ENCODE assay signal across 23 mouse cellular contexts in genomic region chr6:91240537-91240936, GRCm38 (mm10). TPM values are rescaled to one million over a fixed set of nuclear protein-coding genes. Genes with fewer than 3 reads are reported as not detected.
DNase-seq lines count a peak whose midpoint lies in the region; ATAC-seq and TF ChIP-seq lines count a peak whose summit lies in the region.
"Had no signal": no experiment of that assay in that cellular context is flagged by ENCODE, and none has a peak within 500 bp of the region (broad histone marks: within the 10 kb centered on the region; RNA-seq: fewer than 3 reads in every experiment).

No protein-coding gene starts in this region.

- intact Hi-C loops in heart, postnatal 10 days (cut with DNase I), result no loop called here

- no peaks in the 10 kb centered on the region for H3K36me3 ChIP-seq in heart, embryonic 10.5 days
- no peaks in the 10 kb centered on the region for H3K36me3 ChIP-seq in midbrain, embryonic 13.5 days
- H3K36me3 ChIP-seq in midbrain, postnatal 0 days (ENCODE audit: insufficient read depth, low read length), result no peaks in the 10 kb centered on the region
- H3K36me3 ChIP-seq: forebrain, embryonic 12.5 days; liver, embryonic 12.5 days; lung, embryonic 15.5 days; neural tube, embryonic 12.5 days had no signal

- peak; percentile 27 to 37 for DNase-seq in heart, postnatal 10 days
- no peak for DNase-seq in heart, embryonic 10.5 days (ENCODE audit: low spot score)
- no peak for DNase-seq in midbrain, postnatal 0 days (ENCODE audit: low spot score)
- DNase-seq in lung, postnatal 10 days, result peak; percentile 52
- DNase-seq in retina, postnatal 1 day, result no peak
- DNase-seq in left cerebral cortex, adult 8-10 months (ENCODE audit: low spot score in 2 of 2), result no peak
- DNase-seq: adrenal gland, postnatal 10 days; embryo, embryonic 11 days; gastrocnemius, postnatal 14 days; heart, postnatal 36 days; kidney, postnatal 36 days; layer of hippocampus, adult 9-11 months; right cerebral cortex, adult 18-20 months had no signal

- H3K27me3 ChIP-seq in heart, embryonic 10.5 days (ENCODE audit: insufficient read depth, poor library complexity, severe bottlenecking), result peaks cover 59% of the 10 kb centered on the region
- H3K27me3 ChIP-seq in midbrain, embryonic 13.5 days, result peaks cover 7% of the 10 kb centered on the region; the same call in 1 of the 2 replicates
- no peaks in the 10 kb centered on the region for H3K27me3 ChIP-seq in midbrain, postnatal 0 days (ENCODE audit: insufficient read depth, low read length)
- H3K27me3 ChIP-seq: forebrain, embryonic 12.5 days; lung, embryonic 15.5 days; neural tube, embryonic 12.5 days had no signal

- WGBS in heart, embryonic 10.5 days, result 55% methylated on average over 2 of the region's 2 CpGs
- 69% methylated on average over 2 of the region's 2 CpGs for WGBS in midbrain, embryonic 13.5 days
- WGBS in midbrain, postnatal 0 days, result 50% methylated on average over 2 of the region's 2 CpGs

- H3K4me1 ChIP-seq in heart, embryonic 10.5 days, result peaks cover 14% of the 10 kb centered on the region
- peaks cover 16% of the 10 kb centered on the region for H3K4me1 ChIP-seq in midbrain, embryonic 13.5 days (replicated peaks)
- H3K4me1 ChIP-seq in midbrain, postnatal 0 days (ENCODE audit: insufficient read depth, low read length), result no peaks in the 10 kb centered on the region
- H3K4me1 ChIP-seq: lung, embryonic 15.5 days had no signal

- no peak overlapping the region for H3K9ac ChIP-seq in midbrain, embryonic 13.5 days (replicated peaks)
- H3K9ac ChIP-seq in midbrain, postnatal 0 days (replicated peaks; ENCODE audit: low read length, poor library complexity, severe bottlenecking), result no peak overlapping the region
- H3K9ac ChIP-seq: forebrain, embryonic 12.5 days; heart, embryonic 13.5 days; limb, embryonic 12.5 days; liver, embryonic 12.5 days; lung, embryonic 15.5 days; neural tube, embryonic 12.5 days had no signal

- no peak for TF ChIP-seq CTCF in midbrain, postnatal 0 days (IDR thresholded peaks at IDR 0.05)

- H3K4me3 ChIP-seq in heart, embryonic 10.5 days, result no peak overlapping the region
- H3K4me3 ChIP-seq in midbrain, embryonic 13.5 days (replicated peaks), result no peak overlapping the region
- H3K4me3 ChIP-seq in midbrain, postnatal 0 days (ENCODE audit: low read depth, low read length), result no peak overlapping the region
- H3K4me3 ChIP-seq: forebrain, embryonic 12.5 days; heart, embryonic 13.5 days; limb, embryonic 12.5 days; liver, embryonic 12.5 days; lung, embryonic 15.5 days; neural tube, embryonic 12.5 days had no signal

- no peak overlapping the region for H3K4me2 ChIP-seq in midbrain, embryonic 13.5 days (replicated peaks)
- no peak overlapping the region for H3K4me2 ChIP-seq in midbrain, postnatal 0 days (ENCODE audit: low read depth, low read length, poor library complexity, severe bottlenecking)
- H3K4me2 ChIP-seq: forebrain, embryonic 12.5 days; heart, embryonic 13.5 days; limb, embryonic 12.5 days; liver, embryonic 12.5 days; lung, embryonic 15.5 days; neural tube, embryonic 12.5 days had no signal

- ATAC-seq in midbrain, embryonic 13.5 days, result no peak
- ATAC-seq in midbrain, postnatal 0 days (ENCODE audit: low FRiP score), result no peak
- ATAC-seq: inflammation-experienced regulatory T-cells, adult 6 months; liver, embryonic 12.5 days had no signal

- no peak overlapping the region for H3K27ac ChIP-seq in heart, embryonic 10.5 days
- 0 out of 2 replicates have a peak overlapping the region, but pooled peaks have one; percentile 5 for H3K27ac ChIP-seq in midbrain, embryonic 13.5 days
- no peak overlapping the region for H3K27ac ChIP-seq in midbrain, postnatal 0 days (ENCODE audit: low read depth, low read length)
- H3K27ac ChIP-seq: forebrain, embryonic 12.5 days; heart, embryonic 13.5 days; limb, embryonic 12.5 days; liver, embryonic 12.5 days; lung, embryonic 15.5 days; neural tube, embryonic 12.5 days had no signal

- no peaks in the 10 kb centered on the region for H3K9me3 ChIP-seq in heart, embryonic 10.5 days
- no peaks in the 10 kb centered on the region for H3K9me3 ChIP-seq in midbrain, embryonic 13.5 days
- H3K9me3 ChIP-seq in midbrain, postnatal 0 days (ENCODE audit: low read length), result no peaks in the 10 kb centered on the region
- H3K9me3 ChIP-seq: forebrain, embryonic 12.5 days; heart, embryonic 13.5 days; limb, embryonic 12.5 days; liver, embryonic 12.5 days; lung, embryonic 15.5 days; neural tube, embryonic 12.5 days had no signal

RNA-seq across cellular contexts. Expression of gene Fbln2, which starts 28.3 kb away (rescaled TPM):
- 100 to 1,000 TPM; 143 to 154 TPM for total RNA-seq in heart, postnatal 10 days (2021)
- polyA plus RNA-seq in heart, embryonic 10.5 days (2016; fragmentation: Nextera tagmentation; extraction: Ambion mirVana), result 99.3 and 114 TPM in 2 replicates
- 10.8 and 11.1 TPM in 2 replicates for polyA plus RNA-seq in midbrain, embryonic 13.5 days (2015; fragmentation: Nextera tagmentation; extraction: Ambion mirVana)
- total RNA-seq in midbrain, postnatal 0 days (2014; rRNA removed), result 32.0 and 33.5 TPM in 2 replicates
- 12.1 and 15.3 TPM in 2 replicates for polyA plus RNA-seq in midbrain, postnatal 0 days (2015; fragmentation: Nextera tagmentation; extraction: Ambion mirVana)
- total RNA-seq in left cerebral cortex, adult 8-10 months (2022), result 1 to 10 TPM; 6.8 to 8.3 (median 7.3) TPM
- total RNA-seq: megakaryocyte-erythroid progenitor cell, adult 5-6 weeks; monocyte, adult 5-6 weeks had no signal

Comparison
In these comparisons a context has a peak if more than half of its experiments do, and no peak if none do; other contexts are left out.
1. DNase-seq: peak in heart, postnatal 10 days (2 of 2) and lung, postnatal 10 days (single experiment); none in heart, embryonic 10.5 days (single experiment), midbrain, postnatal 0 days (single experiment), retina, postnatal 1 day (single experiment) and left cerebral cortex, adult 8-10 months (0 of 2).